Mouse (Mus musculus): Measurements from ENCODE around the gene Olfr47. TPM values are rescaled to one million over a fixed set of nuclear protein-coding genes. Genes with fewer than 3 reads are reported as not detected.
"Not testable (repeated sequence)": the region's sequence is repeated elsewhere in the genome, so short reads cannot be mapped to it uniquely, and the experiment has no call there.

The Olfr47 gene
- total RNA-seq (2021) = not detected
- long read RNA-seq, experiment 1 = 0 reads
- long read RNA-seq, experiment 2 = 0 reads

- not testable (repeated sequence) for DNase-seq (ENCODE audit: low spot score in 2 of 2)
Measured at GRCm38 (mm10) chr6:43231255-43231654, at the start of gene Olfr47. TSS of gene Olfr47 (plus strand) at chr6:43231529.

GRCm38 (mm10) chr6:43190986-43191385, 40.3 kb upstream of the Olfr47 start:
- DNase-seq (ENCODE audit: low spot score in 2 of 2) = no peak

- no peak for DNase-seq (ENCODE audit: low spot score in 2 of 2)
Measured at GRCm38 (mm10) chr6:43196781-43197180, 34.5 kb upstream of the Olfr47 start, which contains the start of gene Olfr435. TSS of gene Olfr435 (plus strand) at chr6:43197146.

GRCm38 (mm10) chr6:43198094-43198493, 33.2 kb upstream of the Olfr47 start:
- no peak for DNase-seq (ENCODE audit: low spot score in 2 of 2)

GRCm38 (mm10) chr6:43202786-43203185, 28.5 kb upstream of the Olfr47 start:
- DNase-seq (ENCODE audit: low spot score in 2 of 2) = no peak

- DNase-seq (ENCODE audit: low spot score in 2 of 2) = no peak
Measured at GRCm38 (mm10) chr6:43205355-43205754, 26.0 kb upstream of the Olfr47 start.

GRCm38 (mm10) chr6:43212873-43213272, 18.5 kb upstream of the Olfr47 start, which contains the start of gene Olfr434:
TSS of gene Olfr434 (plus strand) at chr6:43213021.
- peak; percentile 24 to 52 for DNase-seq (ENCODE audit: low spot score in 2 of 2)

GRCm38 (mm10) chr6:43242061-43242460, 10.7 kb downstream of the Olfr47 start:
- DNase-seq (ENCODE audit: low spot score in 2 of 2) = no peak

- DNase-seq (ENCODE audit: low spot score in 2 of 2) = no peak
Measured at GRCm38 (mm10) chr6:43247396-43247795, 16.1 kb downstream of the Olfr47 start.

GRCm38 (mm10) chr6:43252994-43253393, 21.7 kb downstream of the Olfr47 start:
- DNase-seq (ENCODE audit: low spot score in 2 of 2) = no peak

- DNase-seq (ENCODE audit: low spot score in 2 of 2) = no peak
Measured at GRCm38 (mm10) chr6:43254193-43254926, 23.0 kb downstream of the Olfr47 start.

GRCm38 (mm10) chr6:43260756-43261155, 29.4 kb downstream of the Olfr47 start:
- no peak for DNase-seq (ENCODE audit: low spot score in 2 of 2)

- DNase-seq (ENCODE audit: low spot score in 2 of 2) = no peak
Measured at GRCm38 (mm10) chr6:43265363-43266041, 34.2 kb downstream of the Olfr47 start, which contains the start of gene Arhgef5. TSS of gene Arhgef5 (plus strand) at chr6:43265582.

GRCm38 (mm10) chr6:43266356-43266755, 35.0 kb downstream of the Olfr47 start:
- no peak for DNase-seq (ENCODE audit: low spot score in 2 of 2)

GRCm38 (mm10) chr6:43272597-43272996, 41.3 kb downstream of the Olfr47 start:
- DNase-seq (ENCODE audit: low spot score in 2 of 2) = no peak

GRCm38 (mm10) chr6:43274123-43274522, 42.8 kb downstream of the Olfr47 start:
- DNase-seq (ENCODE audit: low spot score in 2 of 2) = no peak

GRCm38 (mm10) chr6:43278247-43278646, 46.9 kb downstream of the Olfr47 start:
- peak in 1 of 2 experiments; percentile 19 for DNase-seq (ENCODE audit: low spot score in 2 of 2)

- no peak for DNase-seq (ENCODE audit: low spot score in 2 of 2)
Measured at GRCm38 (mm10) chr6:43280481-43280880, 49.2 kb downstream of the Olfr47 start.

Data from left cerebral cortex, adult 18-20 months (tissue).